Mouse (Mus musculus) neural tube, embryonic 13.5 days (tissue): ENCODE results near the gene Pla1a. TPM values are rescaled to one million over a fixed set of nuclear protein-coding genes. Genes with fewer than 3 reads are reported as not detected.
A peak's percentile ranks its signal among the peaks of the same experiment; 100 is the strongest.

Experiments
- ATAC-seq: fragments of 200-750 bp; cut with Nextera tagmentation; 2 replicates; pipeline ENCODE4 v1.8.0; 2017; ENCODE audit warnings: low read depth, mild to moderate bottlenecking, moderate TSS enrichment, moderate library complexity
- H3K27ac ChIP-seq: fragments of 300-500 bp; sonication (generic); replicated peaks from 2 replicates; pipeline ENCODE4 v1.5.1; 2015; ENCODE audit warnings: moderate library complexity, mild to moderate bottlenecking, inconsistent platforms
- H3K27me3 ChIP-seq: fragments of 300-500 bp; sonication (generic); 2 replicates; pipeline ENCODE4 v1.6.1; 2015; ENCODE audit warnings: mild to moderate bottlenecking, inconsistent platforms
- H3K36me3 ChIP-seq: fragments of 300-500 bp; sonication (generic); 2 replicates; pipeline ENCODE4 v1.6.1; 2015; ENCODE audit warnings: mild to moderate bottlenecking, inconsistent platforms
- H3K4me1 ChIP-seq: fragments of 300-500 bp; sonication (generic); replicated peaks from 2 replicates; pipeline ENCODE4 v1.6.1; 2015; ENCODE audit warnings: inconsistent platforms
- H3K4me2 ChIP-seq: fragments of 300-500 bp; sonication (generic); 2 replicates; pipeline ENCODE4 v1.6.1; 2015; ENCODE audit warnings: inconsistent platforms, mild to moderate bottlenecking, moderate library complexity
- H3K4me3 ChIP-seq: fragments of 300-500 bp; sonication (generic); 2 replicates; pipeline ENCODE4 v1.5.1; 2015; ENCODE audit warnings: mild to moderate bottlenecking, inconsistent platforms
- H3K9ac ChIP-seq: fragments of 300-500 bp; sonication (generic); 2 replicates; pipeline ENCODE4 v1.6.1; 2015; ENCODE audit warnings: moderate library complexity, mild to moderate bottlenecking, inconsistent platforms
- H3K9me3 ChIP-seq: fragments of 300-500 bp; sonication (generic); 2 replicates; pipeline ENCODE4 v1.6.1; 2016; ENCODE audit warnings: inconsistent platforms
- WGBS: fragments of 180-500 bp; shearing (Covaris S2); methylation state at CpG from one replicate; pipeline ENCODE4 v1.1.7; 2015; 5-methylcytosine and 5-hydroxymethylcytosine counted together
- polyA plus RNA-seq: library from polyadenylated mRNA; unstranded; fragments of >200 nt; fragmentation: Nextera tagmentation; extraction: Ambion mirVana; gene quantifications from 2 replicates; pipeline ENCODE4 v1.2.1, GENCODE M21; 2015

Gene Pla1a
- polyA plus RNA-seq, 1 experiment from 2014 or later, result 0.75 TPM

GRCm38 (mm10) chr16:38354185-38354913, 78.6 kb downstream of the Pla1a start:
- ATAC-seq, result no peak
- no peak overlapping the region for H3K27ac ChIP-seq
- no peaks in the 10 kb centered on the region for H3K4me1 ChIP-seq
- H3K4me3 ChIP-seq, result no peak overlapping the region
- peaks cover 50% of the 10 kb centered on the region for H3K36me3 ChIP-seq
- H3K9me3 ChIP-seq, result no peaks in the 10 kb centered on the region
- 91% methylated on average over 5 of the region's 5 CpGs for WGBS
- H3K9ac ChIP-seq, result no peak overlapping the region
- H3K27me3 ChIP-seq, result no peaks in the 10 kb centered on the region
- no peak overlapping the region for H3K4me2 ChIP-seq

- Histone ChIP-seq H3K4me2 (no peak overlapping the region), H3K4me3 (no peak overlapping the region), H3K9me3 (no peaks in the 10 kb centered on the region), H3K36me3 (peaks cover 55% of the 10 kb centered on the region), H3K27me3 (no peaks in the 10 kb centered on the region), H3K27ac (no peak overlapping the region), H3K4me1 (no peaks in the 10 kb centered on the region), H3K9ac (no peak overlapping the region)
- ATAC-seq, result no peak
- WGBS, result 96% methylated on average over 2 of the region's 2 CpGs
Observed at GRCm38 (mm10) chr16:38353642-38354041, 79.3 kb downstream of the Pla1a start.

- H3K4me2 ChIP-seq, result no peak overlapping the region
- peaks cover 48% of the 10 kb centered on the region for H3K36me3 ChIP-seq
- ATAC-seq, result no peak
- H3K27me3 ChIP-seq, result no peaks in the 10 kb centered on the region
- peaks cover 7% of the 10 kb centered on the region for H3K4me1 ChIP-seq
- no peak overlapping the region for H3K27ac ChIP-seq
- no peaks in the 10 kb centered on the region for H3K9me3 ChIP-seq
- H3K9ac ChIP-seq, result no peak overlapping the region
- no peak overlapping the region for H3K4me3 ChIP-seq
Observed at GRCm38 (mm10) chr16:38352851-38353250, 80.1 kb downstream of the Pla1a start.

GRCm38 (mm10) chr16:38352031-38352430, 80.9 kb downstream of the Pla1a start:
- no peak overlapping the region for H3K4me3 ChIP-seq
- H3K27me3 ChIP-seq, result no peaks in the 10 kb centered on the region
- H3K27ac ChIP-seq, result no peak overlapping the region
- peaks cover 47% of the 10 kb centered on the region for H3K36me3 ChIP-seq
- 83% methylated on average over 7 of the region's 7 CpGs for WGBS
- H3K4me2 ChIP-seq, result no peak overlapping the region
- H3K4me1 ChIP-seq, result peaks cover 11% of the 10 kb centered on the region
- H3K9me3 ChIP-seq, result no peaks in the 10 kb centered on the region
- ATAC-seq, result no peak
- no peak overlapping the region for H3K9ac ChIP-seq

- Histone ChIP-seq H3K4me1 (peaks cover 14% of the 10 kb centered on the region), H3K27ac (no peak overlapping the region), H3K9me3 (no peaks in the 10 kb centered on the region), H3K4me2 (no peak overlapping the region), H3K27me3 (no peaks in the 10 kb centered on the region), H3K36me3 (peaks cover 38% of the 10 kb centered on the region), H3K4me3 (no peak overlapping the region), H3K9ac (no peak overlapping the region)
- no peak for ATAC-seq
- 82% methylated on average over 6 of the region's 6 CpGs for WGBS
Observed at GRCm38 (mm10) chr16:38350939-38351338, 82.0 kb downstream of the Pla1a start.

GRCm38 (mm10) chr16:38350361-38350855, 82.5 kb downstream of the Pla1a start:
- H3K4me2 ChIP-seq, result no peak overlapping the region

GRCm38 (mm10) chr16:38349881-38350280, 83.1 kb downstream of the Pla1a start:
- Histone ChIP-seq H3K4me2 (no peak overlapping the region), H3K4me3 (no peak overlapping the region), H3K9me3 (no peaks in the 10 kb centered on the region), H3K27me3 (no peaks in the 10 kb centered on the region), H3K27ac (no peak overlapping the region), H3K9ac (no peak overlapping the region), H3K36me3 (peaks cover 38% of the 10 kb centered on the region), H3K4me1 (peaks cover 14% of the 10 kb centered on the region)
- no peak for ATAC-seq
- whole genome bisulfite sequencing, result 87% methylated on average over 2 of the region's 2 CpGs

More at GRCm38 (mm10) chr16:38350361-38350855, 82.5 kb downstream of the Pla1a start:
- Histone ChIP-seq H3K9me3 (no peaks in the 10 kb centered on the region), H3K4me1 (peaks cover 14% of the 10 kb centered on the region), H3K4me3 (no peak overlapping the region), H3K27me3 (no peaks in the 10 kb centered on the region), H3K27ac (no peak overlapping the region), H3K36me3 (peaks cover 38% of the 10 kb centered on the region), H3K9ac (no peak overlapping the region)
- no peak for ATAC-seq
- 88% methylated on average over 7 of the region's 7 CpGs for WGBS

- Histone ChIP-seq H3K4me1 (peaks cover 14% of the 10 kb centered on the region), H3K27me3 (no peaks in the 10 kb centered on the region), H3K9ac (no peak overlapping the region), H3K9me3 (no peaks in the 10 kb centered on the region), H3K4me2 (no peak overlapping the region), H3K27ac (no peak overlapping the region), H3K36me3 (peaks cover 34% of the 10 kb centered on the region), H3K4me3 (no peak overlapping the region)
- ATAC-seq, result no peak
- 91% methylated on average over 9 of the region's 9 CpGs for WGBS
Observed at GRCm38 (mm10) chr16:38348217-38348761, 84.7 kb downstream of the Pla1a start.

GRCm38 (mm10) chr16:38347588-38347987, 85.4 kb downstream of the Pla1a start:
- H3K27me3 ChIP-seq, result no peaks in the 10 kb centered on the region
- no peak for ATAC-seq

GRCm38 (mm10) chr16:38346529-38347325, 86.2 kb downstream of the Pla1a start, which contains the start of the genes Cox17 and Gm21987:
Cox17 (plus strand) TSS chr16:38346991.
Gm21987 (plus strand) TSS chr16:38347040.
- Histone ChIP-seq H3K9me3 (no peaks in the 10 kb centered on the region), H3K4me2 (peak within 1 kb of the TSS; percentile 71), H3K9ac (peak within 1 kb of the TSS; percentile 82), H3K36me3 (peaks cover 27% of the 10 kb centered on the region), H3K27me3 (no peaks in the 10 kb centered on the region), H3K27ac (peak within 1 kb of the TSS; percentile 89), H3K4me1 (peaks cover 17% of the 10 kb centered on the region), H3K4me3 (peak within 1 kb of the TSS; percentile 83)
- 3% methylated on average over 35 of the region's 35 CpGs for WGBS
- peak; percentile 97 for ATAC-seq

More at GRCm38 (mm10) chr16:38347588-38347987, 85.4 kb downstream of the Pla1a start:
- WGBS, result 60% methylated on average over 6 of the region's 6 CpGs
- peak overlapping the region; percentile 83 for H3K4me3 ChIP-seq
- H3K4me1 ChIP-seq, result peaks cover 14% of the 10 kb centered on the region
- peaks cover 34% of the 10 kb centered on the region for H3K36me3 ChIP-seq
- H3K27ac ChIP-seq, result no peak overlapping the region
- H3K9me3 ChIP-seq, result no peaks in the 10 kb centered on the region
- peak overlapping the region; percentile 71 for H3K4me2 ChIP-seq
- peak overlapping the region; percentile 82 for H3K9ac ChIP-seq
